Mouse (Mus musculus) liver, embryonic 14.5 days (tissue): ENCODE data around the gene Slc35d3. TPM values are rescaled to one million over a fixed set of nuclear protein-coding genes. Genes with fewer than 3 reads are reported as not detected.
A peak's percentile ranks its signal among the peaks of the same experiment; 100 is the strongest.

Source experiments
- ATAC-seq: fragments of 200-750 bp; cut with Nextera tagmentation; 2 replicates; pipeline ENCODE4 v1.8.0; 2017; ENCODE audit warnings: moderate number of reproducible peaks, mild to moderate bottlenecking, moderate library complexity; ENCODE audit not compliant: insufficient read depth
- DNase-seq, 3 experiments: peaks; one replicate each; pipeline ENCODE4 v3.0.0-alpha.2; 2012 to 2013; ENCODE audit warnings: low read depth in 3 of 3, low spot score in 3 of 3
- H3K27ac ChIP-seq: fragments of 300-500 bp; sonication (generic); 2 replicates; pipeline ENCODE4 v1.5.1; 2014; ENCODE audit warnings: moderate library complexity, mild to moderate bottlenecking, control low read depth, inconsistent platforms
- H3K27me3 ChIP-seq: fragments of 300-500 bp; sonication (generic); 2 replicates; pipeline ENCODE4 v1.6.1; 2014; ENCODE audit warnings: mild to moderate bottlenecking, low read length, moderate library complexity; ENCODE audit not compliant: control insufficient read depth, insufficient read depth
- H3K36me3 ChIP-seq: fragments of 300-500 bp; sonication (generic); replicated peaks from 2 replicates; pipeline ENCODE4 v1.6.1; 2014; ENCODE audit warnings: low read depth; ENCODE audit not compliant: control insufficient read depth, insufficient read depth
- H3K4me1 ChIP-seq, 2 experiments: fragments of 200-500 bp in 1 of 2; fragments of 300-500 bp in 1 of 2; sonication (generic) in 1 of 2; replicated peaks; 2 replicates each; pipeline ENCODE4 v1.6.1; 2012 to 2014; ENCODE audit warnings: antibody characterized with exemption in 1 of 2, inconsistent platforms in 1 of 2, low read length in 1 of 2; ENCODE audit not compliant: control insufficient read depth in 2 of 2, insufficient read depth in 2 of 2
- H3K4me2 ChIP-seq: fragments of 300-500 bp; sonication (generic); 2 replicates; pipeline ENCODE4 v1.6.1; 2014; ENCODE audit warnings: low read depth, mild to moderate bottlenecking, control low read depth, moderate library complexity
- H3K4me3 ChIP-seq, 2 experiments: fragments of 200-500 bp in 1 of 2; fragments of 300-500 bp in 1 of 2; sonication (generic) in 1 of 2; 2 replicates each; pipeline ENCODE4 v1.5.1; 2012 to 2014; ENCODE audit warnings: low read depth in 2 of 2, low read length in 2 of 2, mild to moderate bottlenecking in 2 of 2, control low read depth in 1 of 2, inconsistent platforms in 1 of 2, moderate library complexity in 1 of 2; ENCODE audit not compliant: insufficient read depth in 1 of 2
- H3K9ac ChIP-seq: fragments of 300-500 bp; sonication (generic); replicated peaks from 2 replicates; pipeline ENCODE4 v1.6.1; 2014; ENCODE audit warnings: mild to moderate bottlenecking, control low read depth, moderate library complexity
- H3K9me3 ChIP-seq: fragments of 300-500 bp; sonication (generic); 2 replicates; pipeline ENCODE4 v1.6.1; 2016; ENCODE audit warnings: low read length, mixed read lengths; ENCODE audit not compliant: control insufficient read depth
- CTCF ChIP-seq: IDR thresholded peaks from 2 replicates; pipeline ENCODE4 v1.5.1; 2016; ENCODE audit warnings: antibody characterized with exemption, low read depth, control low read depth
- EP300 ChIP-seq: IDR thresholded peaks from 2 replicates; pipeline ENCODE4 v1.6.1; 2016; ENCODE audit warnings: antibody characterized with exemption, low read depth
- WGBS: fragments of 180-500 bp; shearing (Covaris S2); extraction: QIAGEN DNeasy Blood & Tissue Kit; methylation state at CpG from one replicate; pipeline ENCODE4 v1.1.7; 2014; ENCODE audit not compliant: insufficient replicate concordance; 5-methylcytosine and 5-hydroxymethylcytosine counted together
- polyA plus RNA-seq, 2 experiments: library from polyadenylated mRNA; depleted of rRNA in 1 of 2; stranded (reverse) in 1 of 2; unstranded in 1 of 2; fragments of >200 nt; fragmentation: Nextera tagmentation in 1 of 2; extraction: Ambion mirVana in 1 of 2; gene quantifications; 2 replicates each; pipeline versions ENCODE4 v1.2.1 to v1.2.3; 2012 to 2014

Slc35d3 gene
- polyA plus RNA-seq, 2 experiments: 1.8 to 2.2 TPM

- Histone ChIP-seq H3K27me3 (no peaks in the 10 kb centered on the region), H3K9me3 (no peaks in the 10 kb centered on the region), H3K27ac (no peak overlapping the region), H3K4me3 (no peak overlapping the region), H3K4me2 (no peak overlapping the region), H3K36me3 (no peaks in the 10 kb centered on the region), H3K9ac (no peak overlapping the region), H3K4me1 (peaks cover 0 to 10% of the 10 kb centered on the region in 2 experiments; a peak in 3 of 4 replicates)
- DNase-seq (no peak), ATAC-seq (peak; percentile 47; the same call in 1 of the 2 replicates)
- 47% methylated on average over 9 of the region's 9 CpGs for WGBS
- TF ChIP-seq EP300 (no peak), CTCF (no peak)
Observed at GRCm38 (mm10) chr10:19877679-19878078, 26.4 kb upstream of the Slc35d3 start.

- Histone ChIP-seq H3K4me2 (no peak overlapping the region), H3K9me3 (no peaks in the 10 kb centered on the region), H3K4me3 (no peak overlapping the region), H3K4me1 (peaks cover 0 to 10% of the 10 kb centered on the region in 2 experiments; a peak in 3 of 4 replicates), H3K27ac (no peak overlapping the region), H3K27me3 (no peaks in the 10 kb centered on the region), H3K9ac (no peak overlapping the region), H3K36me3 (no peaks in the 10 kb centered on the region)
- WGBS: 74% methylated on average over 8 of the region's 8 CpGs
- no peak for DNase-seq
- no peak for TF ChIP-seq EP300
- no peak for TF ChIP-seq CTCF
- ATAC-seq: peak; percentile 31; the same call in 1 of the 2 replicates
Observed at GRCm38 (mm10) chr10:19877257-19877656, 26.0 kb upstream of the Slc35d3 start.

- no peak overlapping the region for H3K27ac ChIP-seq
- no peaks in the 10 kb centered on the region for H3K27me3 ChIP-seq
- ATAC-seq (no peak), DNase-seq (no peak)
- peaks cover 0 to 10% of the 10 kb centered on the region in 2 experiments; a peak in 3 of 4 replicates for H3K4me1 ChIP-seq
- H3K36me3 ChIP-seq: no peaks in the 10 kb centered on the region
- WGBS: 73% methylated on average over 7 of the region's 7 CpGs
- TF ChIP-seq EP300 (no peak), CTCF (no peak)
- no peak overlapping the region for H3K4me2 ChIP-seq
- H3K9me3 ChIP-seq: no peaks in the 10 kb centered on the region
- no peak overlapping the region for H3K4me3 ChIP-seq
- H3K9ac ChIP-seq: no peak overlapping the region
Observed at GRCm38 (mm10) chr10:19876669-19877068, 25.4 kb upstream of the Slc35d3 start.

- no peak for ATAC-seq
Observed at GRCm38 (mm10) chr10:19875346-19875745, 24.1 kb upstream of the Slc35d3 start.

GRCm38 (mm10) chr10:19855597-19856306 lies 4.5 kb upstream of the Slc35d3 start:
- 56% methylated on average over 7 of the region's 7 CpGs for WGBS
- Histone ChIP-seq H3K4me1 (peaks cover 0 to 5% of the 10 kb centered on the region in 2 experiments; a peak in 2 of 4 replicates), H3K27ac (no peak overlapping the region), H3K9me3 (no peaks in the 10 kb centered on the region), H3K4me2 (no peak overlapping the region), H3K4me3 (no peak overlapping the region), H3K27me3 (peaks cover 25% of the 10 kb centered on the region), H3K9ac (no peak overlapping the region), H3K36me3 (no peaks in the 10 kb centered on the region)
- peak; percentile 26; the same call in 1 of the 2 replicates for ATAC-seq
- TF ChIP-seq EP300 (peak; percentile 26; the same call in 1 of the 2 replicates), CTCF (no peak)
- no peak for DNase-seq

More at GRCm38 (mm10) chr10:19875346-19875745, 24.1 kb upstream of the Slc35d3 start:
- H3K4me1 ChIP-seq: peaks cover 0 to 10% of the 10 kb centered on the region in 2 experiments; a peak in 3 of 4 replicates
- no peak overlapping the region for H3K9ac ChIP-seq
- no peak overlapping the region for H3K4me3 ChIP-seq
- TF ChIP-seq EP300: no peak
- TF ChIP-seq CTCF: no peak
- no peak overlapping the region for H3K27ac ChIP-seq
- DNase-seq: no peak
- no peaks in the 10 kb centered on the region for H3K27me3 ChIP-seq
- H3K4me2 ChIP-seq: no peak overlapping the region
- no peaks in the 10 kb centered on the region for H3K9me3 ChIP-seq
- 38% methylated on average over 5 of the region's 5 CpGs for WGBS
- H3K36me3 ChIP-seq: no peaks in the 10 kb centered on the region
